Mouse (Mus musculus) c-Kit-negative CD71-positive TER-119-positive erythroid progenitor cells, embryonic 14.5 days (primary cell): Measurements from ENCODE around the gene Smok3b.

Source experiments
- DNase-seq: peaks from one replicate; pipeline ENCODE4 v3.0.0-alpha.2; 2013; ENCODE audit warnings: low read depth, low spot score

Smok3b gene

DNA sequence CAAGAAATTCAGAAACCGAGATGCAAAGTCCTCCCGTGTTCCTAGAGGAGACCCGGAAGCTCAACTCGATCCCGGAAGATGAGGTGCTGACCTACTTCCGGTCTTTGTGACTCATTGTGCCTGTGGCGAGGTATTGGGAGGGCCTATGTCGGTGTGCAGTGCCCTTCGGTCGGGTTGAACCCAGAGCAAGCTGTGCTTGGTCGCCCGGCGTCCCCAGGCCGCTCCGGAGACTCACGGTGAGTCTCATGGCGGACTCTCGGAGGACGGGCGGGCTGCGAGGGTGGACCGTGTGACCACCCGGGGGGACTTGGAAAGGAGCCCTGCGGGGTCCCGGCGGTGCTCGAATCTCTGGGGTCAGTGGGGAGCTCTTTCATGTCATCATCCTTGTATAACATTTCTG lies 63.8 kb downstream of the Smok3b start, which contains the start of gene Zkscan1:
TSS of gene Zkscan1 (plus strand) at position 89 of the 400 bp plus-strand sequence.
- DNase-seq: peak; percentile 75

DNA sequence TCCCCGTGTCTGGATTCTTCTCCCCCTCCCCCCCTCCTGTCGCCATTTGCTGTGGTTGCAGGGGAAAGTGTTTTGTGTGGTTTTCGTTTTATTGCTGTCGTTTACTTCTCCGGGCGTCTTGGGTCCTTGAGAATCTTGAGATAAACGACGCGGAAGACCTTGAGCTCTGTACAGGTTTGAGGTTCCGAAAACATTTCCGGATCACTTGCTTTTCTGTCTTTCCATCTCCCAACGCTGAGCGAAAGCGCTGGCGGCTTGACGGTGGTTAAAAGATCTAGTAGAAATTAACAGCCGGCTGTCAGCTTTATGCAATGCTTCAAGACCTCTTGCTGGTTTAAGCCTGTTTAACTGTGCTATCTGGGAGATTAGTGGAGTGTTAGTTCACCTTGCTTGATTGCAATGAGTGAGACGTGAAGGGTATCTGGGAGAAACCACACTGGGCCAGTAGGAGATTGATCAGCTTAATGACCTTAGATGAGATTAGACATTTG lies 64.2 kb downstream of the Smok3b start:
- peak; percentile 32 for DNase-seq

DNA sequence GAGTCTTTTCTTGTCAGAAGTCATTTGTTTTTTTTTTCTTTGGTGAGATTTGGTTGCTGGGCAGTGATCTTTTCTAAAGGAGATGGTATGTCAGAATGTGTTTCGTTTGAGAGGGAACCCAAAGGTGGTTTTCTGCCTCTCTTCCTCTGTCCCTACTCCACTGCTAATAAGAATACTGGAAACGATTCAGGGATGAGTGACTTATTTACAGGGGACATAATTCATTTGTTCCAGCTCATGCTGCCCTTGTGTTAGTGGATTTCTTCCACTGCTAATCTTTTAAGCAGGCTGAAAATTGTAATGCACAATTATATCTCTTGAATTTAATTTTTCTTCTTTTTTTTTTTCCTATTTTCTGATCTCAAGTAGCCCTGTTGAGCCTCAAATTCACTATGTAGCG lies 65.6 kb downstream of the Smok3b start:
- no peak for DNase-seq

DNA sequence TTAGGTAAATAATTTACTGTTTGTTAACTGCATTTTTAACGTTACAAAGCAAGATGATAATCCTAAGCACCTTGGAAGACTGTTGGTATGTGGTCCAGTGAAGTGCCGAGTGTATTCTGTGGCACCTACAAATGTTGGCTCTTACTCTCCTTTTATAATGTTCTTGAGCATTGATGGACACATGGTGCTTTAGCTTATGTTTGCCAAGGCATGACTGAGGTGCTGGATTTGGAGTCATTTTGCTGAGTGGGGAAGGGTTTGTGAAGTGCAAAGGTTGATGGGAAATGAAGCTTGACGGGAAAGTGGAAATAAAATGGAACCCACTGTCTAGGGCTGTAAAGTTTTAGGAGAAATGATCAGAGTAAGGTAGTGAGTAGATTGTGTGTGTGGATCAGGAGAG lies 67.1 kb downstream of the Smok3b start:
- DNase-seq: no peak

DNA sequence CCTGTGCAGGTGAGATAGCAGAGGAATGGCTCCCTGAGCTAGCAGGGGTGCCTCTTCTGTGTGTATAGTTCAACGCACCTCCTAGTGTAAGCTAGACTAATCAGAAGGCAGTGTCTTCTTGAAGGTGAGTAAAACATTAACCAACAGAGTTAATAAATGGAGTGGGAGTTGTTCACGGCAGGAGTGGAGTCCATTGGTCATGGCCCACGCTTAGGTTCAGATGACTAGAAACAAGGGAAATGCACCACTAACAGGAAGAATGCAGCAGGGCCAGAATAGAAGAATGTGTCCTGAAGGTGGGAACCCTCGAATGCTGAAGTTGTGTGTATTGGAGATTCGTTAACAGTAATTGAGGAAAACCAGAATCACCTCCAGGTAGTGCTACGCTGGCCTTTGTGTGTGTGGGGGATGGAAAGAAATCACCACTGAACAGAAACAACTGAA lies 67.9 kb downstream of the Smok3b start:
- no peak for DNase-seq

DNA sequence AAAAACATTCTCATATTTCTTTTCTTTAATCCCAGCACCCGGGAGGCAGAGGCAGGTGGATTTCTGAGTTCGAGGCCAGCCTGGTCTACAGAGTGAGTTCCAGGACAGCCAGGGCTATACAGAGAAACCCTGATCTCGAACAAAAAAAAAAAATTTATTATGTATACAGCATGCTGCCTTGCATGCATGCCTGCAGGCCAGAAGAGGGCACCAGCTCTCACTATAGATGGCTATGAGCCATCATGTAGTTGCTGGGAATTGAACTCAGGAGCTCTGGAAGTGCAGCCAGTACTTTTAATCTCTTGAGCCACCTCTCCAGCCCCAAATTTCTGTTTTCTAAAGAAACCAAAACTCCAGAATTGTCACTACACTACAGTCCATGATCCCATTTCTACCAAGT lies 69.0 kb downstream of the Smok3b start:
- DNase-seq: no peak

DNA sequence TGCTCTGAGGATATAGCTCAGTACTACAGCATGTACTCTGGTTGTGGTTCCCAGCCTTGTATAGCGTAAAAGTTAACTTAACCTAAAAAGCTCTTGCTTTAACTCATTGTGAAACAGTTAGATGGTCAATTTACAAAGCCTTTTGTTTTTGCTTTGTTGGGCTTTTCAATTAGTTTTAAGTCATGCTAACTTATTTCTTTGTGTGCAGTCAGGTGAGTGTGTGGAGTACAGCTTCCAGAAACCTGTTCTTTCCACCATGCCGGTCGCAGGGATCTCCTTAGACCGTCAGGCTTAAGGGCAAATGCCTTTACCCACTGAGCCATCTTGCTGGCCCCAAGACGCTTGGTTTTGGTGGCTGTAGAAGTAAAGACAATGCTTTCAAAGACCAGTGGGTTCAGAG lies 69.5 kb downstream of the Smok3b start:
- no peak for DNase-seq

DNA sequence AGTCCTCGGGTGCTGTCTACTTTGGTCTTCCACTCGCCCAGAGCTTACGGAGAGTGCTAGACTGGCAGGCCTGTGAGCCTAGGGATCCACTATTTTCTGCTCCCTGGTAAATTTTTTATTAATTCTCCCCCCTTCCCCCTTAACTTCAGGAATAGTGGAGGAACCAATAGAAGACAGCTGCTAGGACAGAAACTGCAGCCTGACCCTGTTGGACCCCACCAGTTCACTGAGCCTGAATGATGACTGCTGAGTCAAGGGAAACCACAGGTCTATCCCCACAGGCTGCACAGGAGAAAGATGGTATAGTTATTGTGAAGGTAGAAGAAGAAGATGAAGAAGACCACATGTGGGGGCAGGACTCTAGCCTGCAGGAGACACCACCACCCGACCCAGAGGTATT lies 71.5 kb downstream of the Smok3b start:
- DNase-seq: no peak

DNA sequence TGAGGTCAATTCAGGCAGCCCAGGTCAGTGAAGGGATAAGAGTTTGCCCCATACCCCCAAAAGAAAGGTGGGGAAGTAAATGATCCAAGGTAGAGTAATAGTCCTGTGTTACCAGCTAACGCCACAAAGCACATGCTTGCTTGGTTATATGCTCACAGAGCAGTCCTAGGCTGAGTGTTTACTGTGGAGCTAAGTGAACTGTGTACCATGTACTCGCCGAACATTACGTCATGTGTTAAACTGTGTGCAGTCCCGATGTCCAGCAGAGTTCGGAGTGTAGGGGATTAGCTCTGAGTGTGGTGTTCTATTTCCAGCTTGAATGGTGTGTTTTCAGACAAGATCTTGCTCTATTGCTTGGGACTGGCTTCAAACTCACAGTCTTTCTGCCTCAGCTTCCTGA lies 73.2 kb downstream of the Smok3b start:
- no peak for DNase-seq
